Mouse (Mus musculus) liver, embryonic 16.5 days (tissue): ENCODE data around the gene B3galt6. TPM values are rescaled to one million over a fixed set of nuclear protein-coding genes. Genes with fewer than 3 reads are reported as not detected.

ENCODE experiments used
- ATAC-seq: fragments of 200-750 bp; cut with Nextera tagmentation; 2 replicates; pipeline ENCODE4 v1.8.0; 2017; ENCODE audit warnings: low read depth, mild to moderate bottlenecking, moderate number of reproducible peaks, moderate library complexity
- H3K27ac ChIP-seq: fragments of 300-500 bp; sonication (generic); 2 replicates; pipeline ENCODE4 v1.5.1; 2014; ENCODE audit warnings: mild to moderate bottlenecking, low read length
- H3K27me3 ChIP-seq: fragments of 300-500 bp; sonication (generic); 2 replicates; pipeline ENCODE4 v1.6.1; 2014; ENCODE audit warnings: low read depth, low read length, mixed read lengths; ENCODE audit not compliant: control insufficient read depth, insufficient read depth
- H3K36me3 ChIP-seq: fragments of 300-500 bp; sonication (generic); 2 replicates; pipeline ENCODE4 v1.6.1; 2014; ENCODE audit warnings: mild to moderate bottlenecking; ENCODE audit not compliant: control insufficient read depth, insufficient read depth
- H3K4me1 ChIP-seq: fragments of 300-500 bp; sonication (generic); 2 replicates; pipeline ENCODE4 v1.6.1; 2014; ENCODE audit warnings: low read depth, low read length, mixed read lengths; ENCODE audit not compliant: control insufficient read depth
- H3K4me2 ChIP-seq: fragments of 300-500 bp; sonication (generic); 2 replicates; pipeline ENCODE4 v1.6.1; 2014; ENCODE audit warnings: low read depth, low read length, mixed read lengths
- H3K4me3 ChIP-seq: fragments of 300-500 bp; sonication (generic); 2 replicates; pipeline ENCODE4 v1.5.1; 2014; ENCODE audit warnings: low read depth, mild to moderate bottlenecking, low read length
- H3K9ac ChIP-seq: fragments of 300-500 bp; sonication (generic); 2 replicates; pipeline ENCODE4 v1.6.1; 2014; ENCODE audit warnings: low read depth, low read length
- H3K9me3 ChIP-seq: fragments of 300-500 bp; sonication (generic); replicated peaks from 2 replicates; pipeline ENCODE4 v1.6.1; 2016; ENCODE audit warnings: low read length; ENCODE audit not compliant: control insufficient read depth
- WGBS: fragments of 180-500 bp; shearing (Covaris S2); extraction: QIAGEN DNeasy Blood & Tissue Kit; methylation state at CpG from one replicate; pipeline ENCODE4 v1.1.7; 2014; ENCODE audit not compliant: insufficient replicate concordance; 5-methylcytosine and 5-hydroxymethylcytosine counted together
- polyA plus RNA-seq: library from polyadenylated mRNA; unstranded; fragments of >200 nt; fragmentation: Nextera tagmentation; extraction: Ambion mirVana; gene quantifications from 2 replicates; pipeline ENCODE4 v1.2.1, GENCODE M21; 2015

Gene B3galt6
- polyA plus RNA-seq, 1 experiment from 2014 or later = 3.3 TPM

DNA sequence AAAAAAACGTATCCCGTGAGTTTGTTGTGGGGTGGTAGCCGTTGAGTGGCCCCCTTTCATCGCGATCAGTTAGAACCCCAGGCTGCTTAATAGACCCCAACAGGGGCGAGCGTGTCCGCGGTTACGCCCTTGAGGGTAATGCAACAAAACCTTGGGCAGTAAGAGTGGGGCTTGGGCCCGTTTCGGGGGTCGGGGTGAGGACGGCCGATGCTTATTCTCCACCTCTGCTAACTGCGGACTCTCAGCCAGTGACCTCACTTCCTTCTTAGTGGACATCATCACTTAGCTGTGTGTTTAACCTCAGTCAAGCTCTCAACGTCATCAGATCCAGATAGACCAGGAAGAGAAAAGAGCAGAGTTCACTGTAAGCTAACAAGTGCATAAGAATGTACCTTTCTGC lies 48.2 kb downstream of the B3galt6 start:
- Histone ChIP-seq H3K27ac (peak overlapping the region; percentile 69), H3K4me1 (peaks cover 28% of the 10 kb centered on the region), H3K9me3 (no peaks in the 10 kb centered on the region), H3K9ac (peak overlapping the region; percentile 88), H3K27me3 (peaks cover 4% of the 10 kb centered on the region; the same call in 1 of the 2 replicates), H3K4me3 (peak overlapping the region; percentile 88), H3K36me3 (peaks cover 8% of the 10 kb centered on the region), H3K4me2 (peak overlapping the region; percentile 90)
- under 1% methylated on average over 17 of the region's 17 CpGs for WGBS
- ATAC-seq = no peak

DNA sequence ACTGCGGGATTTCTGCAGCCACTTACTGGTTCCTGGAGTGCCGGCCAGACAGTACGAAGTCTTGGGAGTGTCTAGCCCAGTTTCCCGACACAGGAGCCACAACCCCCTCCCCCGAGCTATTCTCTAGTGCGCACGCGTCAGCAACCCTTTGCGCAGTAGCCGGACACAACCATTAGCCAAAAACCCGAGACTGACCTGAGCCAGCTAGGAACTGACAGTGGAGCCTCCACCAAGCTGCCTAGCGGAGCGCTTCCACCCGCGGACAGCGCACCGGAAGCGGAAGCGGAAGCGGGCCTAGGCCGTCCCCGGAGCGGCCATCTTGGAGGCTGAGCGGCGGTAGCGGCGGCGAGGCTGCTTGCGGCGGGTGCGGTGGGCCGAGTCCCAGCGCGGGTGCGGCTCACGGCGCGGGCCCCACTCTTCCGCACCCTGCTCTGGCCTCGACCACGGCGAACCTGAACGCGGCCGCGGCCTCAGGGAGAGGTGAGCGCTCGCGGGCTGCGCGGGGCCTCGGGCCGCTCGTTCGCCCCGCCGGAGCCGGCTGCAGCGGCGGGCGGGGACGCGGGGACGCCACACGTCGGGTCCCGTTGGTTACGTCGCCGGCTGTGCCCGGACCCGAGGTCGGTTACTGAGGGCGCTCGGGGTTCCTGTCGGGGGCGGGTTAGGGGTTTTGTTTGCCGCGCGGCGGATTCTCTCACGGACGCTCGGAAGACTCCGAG lies 48.8 kb downstream of the B3galt6 start, which contains the start of gene Ube2j2:
TSS of gene Ube2j2 (plus strand) at position 298 of the 716 bp plus-strand sequence.
- Histone ChIP-seq H3K9ac (peak within 1 kb of the TSS; percentile 88), H3K36me3 (peaks cover 2% of the 10 kb centered on the region), H3K27me3 (peaks cover 4% of the 10 kb centered on the region; the same call in 1 of the 2 replicates), H3K9me3 (no peaks in the 10 kb centered on the region), H3K4me3 (peak within 1 kb of the TSS; percentile 88), H3K27ac (peak within 1 kb of the TSS; percentile 70), H3K4me2 (peak within 1 kb of the TSS; percentile 90), H3K4me1 (peaks cover 28% of the 10 kb centered on the region)
- ATAC-seq = peak; percentile 97
- WGBS = under 1% methylated on average over 85 of the region's 85 CpGs

DNA sequence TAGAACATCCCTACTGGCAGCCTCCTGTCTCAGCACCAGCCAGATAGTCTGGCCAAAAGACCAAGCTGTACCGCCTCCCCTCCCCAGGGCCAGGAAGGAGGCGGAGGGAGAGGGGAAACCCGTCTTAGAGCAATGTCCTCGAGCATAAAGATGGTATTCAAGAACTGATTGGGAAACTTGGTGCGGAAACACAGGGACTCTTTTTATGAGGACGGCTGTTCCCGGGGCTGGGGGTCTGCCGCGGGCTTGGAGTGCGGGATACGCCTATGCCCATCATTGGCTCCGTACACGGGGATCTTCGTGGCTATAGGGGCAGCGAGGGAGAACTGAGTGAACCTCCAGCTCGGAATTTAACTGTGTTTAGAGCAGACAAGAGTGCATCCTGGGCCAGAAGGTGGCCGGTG lies 49.4 kb downstream of the B3galt6 start:
- Histone ChIP-seq H3K27me3 (peaks cover 4% of the 10 kb centered on the region; the same call in 1 of the 2 replicates), H3K27ac (peak overlapping the region; percentile 70), H3K9ac (peak overlapping the region; percentile 88), H3K4me2 (peak overlapping the region; percentile 90), H3K9me3 (no peaks in the 10 kb centered on the region), H3K4me3 (peak overlapping the region; percentile 88), H3K36me3 (no peaks in the 10 kb centered on the region; the same call in 1 of the 2 replicates), H3K4me1 (peaks cover 28% of the 10 kb centered on the region)
- WGBS = 4% methylated on average over 17 of the region's 17 CpGs
- peak; percentile 2 for ATAC-seq

Other genes with a start within 250 kb of the B3galt6 start
- 43.7 and 49.5 TPM in 2 replicates for gene Atad3a, start 231.6 kb downstream of the B3galt6 start, polyA plus RNA-seq
- gene Vwa1, start 218.0 kb downstream of the B3galt6 start, polyA plus RNA-seq = 0.28 and 0.34 TPM in 2 replicates
- gene Tmem88b, start 206.8 kb downstream of the B3galt6 start, polyA plus RNA-seq = 0.12 and 0.19 TPM in 2 replicates
- 0.08 TPM in 1 of 2 replicates, not detected in the other for gene Ankrd65, start 202.2 kb downstream of the B3galt6 start, polyA plus RNA-seq
- gene Mrpl20, start 189.8 kb downstream of the B3galt6 start, polyA plus RNA-seq = 115 and 133 TPM in 2 replicates
- gene Ccnl2, start 180.2 kb downstream of the B3galt6 start, polyA plus RNA-seq = 69.7 and 79.8 TPM in 2 replicates
- gene Aurkaip1, start 161.4 kb downstream of the B3galt6 start, polyA plus RNA-seq = 91.8 and 99.9 TPM in 2 replicates
- 8.2 and 10.2 TPM in 2 replicates for gene Mxra8, start 153.0 kb downstream of the B3galt6 start, polyA plus RNA-seq
- 1.9 TPM in 2 replicates for gene Dvl1, start 145.2 kb downstream of the B3galt6 start, polyA plus RNA-seq
- gene Tas1r3, start 129.3 kb downstream of the B3galt6 start, polyA plus RNA-seq = 0.11 and 0.14 TPM in 2 replicates
- gene Cptp, start 123.2 kb downstream of the B3galt6 start, polyA plus RNA-seq = 7.1 and 8.4 TPM in 2 replicates
- 31.8 and 33.1 TPM in 2 replicates for gene Ints11, start 123.1 kb downstream of the B3galt6 start, polyA plus RNA-seq
- gene Pusl1, start 100.9 kb downstream of the B3galt6 start, polyA plus RNA-seq = 12.9 and 13.4 TPM in 2 replicates
- gene Acap3, start 100.8 kb downstream of the B3galt6 start, polyA plus RNA-seq = 5.5 and 5.6 TPM in 2 replicates
- gene Ube2j2, start 48.8 kb downstream of the B3galt6 start, polyA plus RNA-seq = 41.1 and 42.2 TPM in 2 replicates
- gene C1qtnf12, start 30.3 kb downstream of the B3galt6 start, polyA plus RNA-seq = 57.4 and 60.0 TPM in 2 replicates
- gene Sdf4, start 223 bp upstream of the B3galt6 start, polyA plus RNA-seq = 73.2 and 78.7 TPM in 2 replicates
- 0.22 and 0.37 TPM in 2 replicates for gene Tnfrsf4, start 21.2 kb upstream of the B3galt6 start, polyA plus RNA-seq
- gene Tnfrsf18, start 33.5 kb upstream of the B3galt6 start, polyA plus RNA-seq = 0.58 and 0.68 TPM in 2 replicates
- 0.29 and 0.33 TPM in 2 replicates for gene Ttll10, start 66.8 kb upstream of the B3galt6 start, polyA plus RNA-seq
- gene 9430015G10Rik, start 117.3 kb upstream of the B3galt6 start, polyA plus RNA-seq = 11.4 and 13.4 TPM in 2 replicates
- 0.06 and 0.09 TPM in 2 replicates for gene Rnf223, start 137.9 kb upstream of the B3galt6 start, polyA plus RNA-seq
- 6.7 and 7.7 TPM in 2 replicates for gene Agrn, start 204.8 kb upstream of the B3galt6 start, polyA plus RNA-seq
- gene Isg15, start 208.2 kb upstream of the B3galt6 start, polyA plus RNA-seq = 6.1 and 6.9 TPM in 2 replicates
- 1.0 and 1.2 TPM in 2 replicates for gene AW011738, start 210.7 kb upstream of the B3galt6 start, polyA plus RNA-seq
- 0.14 and 0.40 TPM in 2 replicates for gene Perm1, start 223.2 kb upstream of the B3galt6 start, polyA plus RNA-seq
- 3.8 and 4.1 TPM in 2 replicates for gene Plekhn1, start 242.2 kb upstream of the B3galt6 start, polyA plus RNA-seq
- 36.0 and 36.2 TPM in 2 replicates for gene Noc2l, start 243.4 kb upstream of the B3galt6 start, polyA plus RNA-seq